Mouse (Mus musculus) ES-E14 (cell line): ENCODE measurements around the gene Ppil1. TPM values are rescaled to one million over a fixed set of nuclear protein-coding genes. Genes with fewer than 3 reads are reported as not detected.
"Not testable (repeated sequence)": the region's sequence is repeated elsewhere in the genome, so short reads cannot be mapped to it uniquely, and the experiment has no call there.

ENCODE experiments used
- DNase-seq: peaks from one replicate; pipeline ENCODE4 v3.0.0-alpha.2; 2013; ENCODE audit warnings: low read depth, low spot score
- H3K27ac ChIP-seq: 2 replicates; pipeline ENCODE4 v1.5.1; 2012; ENCODE audit warnings: low read depth, mild to moderate bottlenecking, low read length, moderate library complexity, mixed read lengths; ENCODE audit not compliant: poor library complexity, insufficient read depth, severe bottlenecking
- H3K36me3 ChIP-seq: 2 replicates; pipeline ENCODE4 v1.6.1; 2012; ENCODE audit warnings: mild to moderate bottlenecking, low read length, moderate library complexity, mixed read lengths; ENCODE audit not compliant: control insufficient read depth, poor library complexity, insufficient read depth, severe bottlenecking
- H3K4me1 ChIP-seq, 2 experiments: fragments of 150-350 bp in 1 of 2; sonication (generic) in 1 of 2; 2 replicates each; pipeline ENCODE4 v1.6.1; 2012; ENCODE audit warnings: low read length in 2 of 2, mild to moderate bottlenecking in 1 of 2, mixed read lengths in 1 of 2; ENCODE audit not compliant: control insufficient read depth in 2 of 2, insufficient read depth in 2 of 2, poor library complexity in 1 of 2
- H3K4me3 ChIP-seq, 2 experiments: fragments of 150-350 bp in 1 of 2; sonication (generic) in 1 of 2; 2 replicates each; pipeline ENCODE4 v1.5.1; 2012; ENCODE audit warnings: low read length in 2 of 2, low read depth in 1 of 2, mild to moderate bottlenecking in 1 of 2, mixed read lengths in 1 of 2; ENCODE audit not compliant: insufficient read depth in 1 of 2, poor library complexity in 1 of 2, severe bottlenecking in 1 of 2
- H3K9ac ChIP-seq: 2 replicates; pipeline ENCODE4 v1.6.1; 2012; ENCODE audit warnings: low read depth, mild to moderate bottlenecking, low read length, mixed read lengths; ENCODE audit not compliant: poor library complexity, insufficient read depth, severe bottlenecking
- H3K9me3 ChIP-seq: fragments of 150-350 bp; sonication (generic); 2 replicates; pipeline ENCODE4 v1.6.1; 2012; ENCODE audit warnings: low read depth, mild to moderate bottlenecking, low read length; ENCODE audit not compliant: control insufficient read depth, insufficient read depth
- CHD2 ChIP-seq: IDR thresholded peaks from 2 replicates; pipeline ENCODE4 v1.6.1; 2014; ENCODE audit warnings: mild to moderate bottlenecking, low read depth, low read length, inconsistent platforms
- HCFC1 ChIP-seq: IDR thresholded peaks from 2 replicates; pipeline ENCODE4 v1.6.1; 2012; ENCODE audit warnings: low read length, inconsistent platforms, borderline replicate concordance; ENCODE audit not compliant: insufficient read depth
- MAFK ChIP-seq: IDR thresholded peaks from 2 replicates; pipeline ENCODE4 v1.6.1; 2014; ENCODE audit warnings: mild to moderate bottlenecking, low read depth, low read length, inconsistent platforms; ENCODE audit not compliant: insufficient read depth
- ZC3H11A ChIP-seq: IDR thresholded peaks from 2 replicates; pipeline ENCODE4 v1.6.1; 2012; ENCODE audit warnings: low read depth, mild to moderate bottlenecking, inconsistent platforms, low read length, borderline replicate concordance
- ZNF384 ChIP-seq: IDR thresholded peaks from 2 replicates; pipeline ENCODE4 v1.6.1; 2012; ENCODE audit warnings: low read depth, low read length, inconsistent platforms
- in situ Hi-C, 2 experiments: fragments of 600-800 bp; cut with MboI; formaldehyde crosslinking; loops; one replicate each; pipeline ENCODE4 v1.15.1; 2025; ENCODE audit warnings: low sequenced_read_pairs in 2 of 2, inconsistent platforms in 1 of 2; ENCODE audit not compliant: unreplicated experiment in 2 of 2
- total RNA-seq: library from RNA; depleted of rRNA; stranded (reverse); fragments of 300-350 nt; gene quantifications from 2 replicates; pipeline ENCODE4 v1.2.3, GENCODE M21; 2012

The Ppil1 gene
- total RNA-seq, 1 experiment: 157 TPM

- DNase-seq: peak; percentile 90
- H3K36me3 ChIP-seq: no peaks in the 10 kb centered on the region
- no peaks in the 10 kb centered on the region for H3K9me3 ChIP-seq
- in situ Hi-C loops: no loop called here
- TF ChIP-seq ZC3H11A (no peak), MAFK (no peak), HCFC1 (peak; percentile 68; the same call in 1 of the 2 replicates), CHD2 (peak; percentile 99), ZNF384 (no peak)
- H3K4me3 ChIP-seq: peak within 1 kb of the TSS; percentile 81 to 87
- H3K9ac ChIP-seq: peak within 1 kb of the TSS; percentile 87
- no peak within 1 kb of the TSS for H3K27ac ChIP-seq
- H3K4me1 ChIP-seq: peaks cover 0 to 2% of the 10 kb centered on the region in 2 experiments; a peak in 1 of 4 replicates
These were observed 4.8 kb upstream of the Ppil1 start, which contains the start of gene BC004004 for GRCm38 (mm10) chr17:29268682-29269348. BC004004 (plus strand) TSS chr17:29268788.

- Histone ChIP-seq H3K9ac (no peak overlapping the region; the same call in 1 of the 2 replicates), H3K4me3 (peak overlapping the region in 1 of 2 experiments; percentile 1; a peak in 1 of 4 replicates), H3K27ac (no peak overlapping the region), H3K36me3 (no peaks in the 10 kb centered on the region), H3K9me3 (no peaks in the 10 kb centered on the region), H3K4me1 (peaks cover 0 to 2% of the 10 kb centered on the region in 2 experiments; a peak in 1 of 4 replicates)
- DNase-seq: no peak
- in situ Hi-C loops: no loop called here
- TF ChIP-seq CHD2 (no peak), ZNF384 (no peak)
These were observed 4.1 kb upstream of the Ppil1 start for GRCm38 (mm10) chr17:29267931-29268681.

- in situ Hi-C loops, H3K36me3 ChIP-seq, H3K4me3 ChIP-seq, H3K9ac ChIP-seq, H3K9me3 ChIP-seq, H3K27ac ChIP-seq, DNase-seq, H3K4me1 ChIP-seq: not testable (repeated sequence)
- 0 out of 2 replicates have a peak, but pooled peaks have one; percentile 30 for TF ChIP-seq ZNF384
These were observed 3.1 kb upstream of the Ppil1 start for GRCm38 (mm10) chr17:29267040-29267439.

GRCm38 (mm10) chr17:29264760-29265159 lies 774 bp upstream of the Ppil1 start:
- peak overlapping the region; percentile 96; the same call in 1 of the 2 replicates for H3K27ac ChIP-seq
- H3K9me3 ChIP-seq: no peaks in the 10 kb centered on the region
- H3K36me3 ChIP-seq: peaks cover 18% of the 10 kb centered on the region
- TF ChIP-seq CHD2 (no peak), MAFK (no peak), ZNF384 (no peak), HCFC1 (no peak), ZC3H11A (no peak)
- DNase-seq: no peak
- H3K9ac ChIP-seq: peak overlapping the region; percentile 92
- H3K4me3 ChIP-seq: peak overlapping the region; percentile 91 to 99
- H3K4me1 ChIP-seq: peaks cover 4 to 5% of the 10 kb centered on the region in 2 experiments
- in situ Hi-C loops: no loop called here
